Mouse (Mus musculus) forebrain, embryonic 12.5 days (tissue): ENCODE results near the gene Gzmm. TPM values are rescaled to one million over a fixed set of nuclear protein-coding genes. Genes with fewer than 3 reads are reported as not detected.

Experiments
- ATAC-seq: fragments of 200-750 bp; cut with Nextera tagmentation; 2 replicates; pipeline ENCODE4 v1.8.0; 2017; ENCODE audit warnings: moderate TSS enrichment; ENCODE audit not compliant: low FRiP score
- H3K27ac ChIP-seq: fragments of 300-500 bp; sonication (generic); 2 replicates; pipeline ENCODE4 v1.5.1; 2016; ENCODE audit warnings: mild to moderate bottlenecking
- H3K27me3 ChIP-seq: fragments of 300-500 bp; sonication (generic); 2 replicates; pipeline ENCODE4 v1.6.1; 2016; ENCODE audit warnings: mild to moderate bottlenecking
- H3K36me3 ChIP-seq: fragments of 300-500 bp; sonication (generic); replicated peaks from 2 replicates; pipeline ENCODE4 v1.6.1; 2016; ENCODE audit warnings: mild to moderate bottlenecking
- H3K4me1 ChIP-seq: fragments of 300-500 bp; sonication (generic); 2 replicates; pipeline ENCODE4 v1.6.1; 2016
- H3K4me2 ChIP-seq: fragments of 300-500 bp; sonication (generic); 2 replicates; pipeline ENCODE4 v1.6.1; 2016; ENCODE audit warnings: mild to moderate bottlenecking, moderate library complexity
- H3K4me3 ChIP-seq: fragments of 300-500 bp; sonication (generic); replicated peaks from 2 replicates; pipeline ENCODE4 v1.5.1; 2016; ENCODE audit warnings: mild to moderate bottlenecking
- H3K9ac ChIP-seq: fragments of 300-500 bp; sonication (generic); 2 replicates; pipeline ENCODE4 v1.6.1; 2016; ENCODE audit warnings: mild to moderate bottlenecking
- H3K9me3 ChIP-seq: fragments of 300-500 bp; sonication (generic); 2 replicates; pipeline ENCODE4 v1.6.1; 2016
- WGBS: fragments of 180-500 bp; shearing (Covaris S2); methylation state at CpG from one replicate; pipeline ENCODE4 v1.1.7; 2016; 5-methylcytosine and 5-hydroxymethylcytosine counted together
- polyA plus RNA-seq: library from polyadenylated mRNA; unstranded; fragments of >200 nt; fragmentation: Nextera tagmentation; extraction: Ambion mirVana; gene quantifications from 2 replicates; pipeline ENCODE4 v1.2.1, GENCODE M21; 2016

The Gzmm gene
- polyA plus RNA-seq, 1 experiment from 2014 or later, result 1.1 TPM

DNA sequence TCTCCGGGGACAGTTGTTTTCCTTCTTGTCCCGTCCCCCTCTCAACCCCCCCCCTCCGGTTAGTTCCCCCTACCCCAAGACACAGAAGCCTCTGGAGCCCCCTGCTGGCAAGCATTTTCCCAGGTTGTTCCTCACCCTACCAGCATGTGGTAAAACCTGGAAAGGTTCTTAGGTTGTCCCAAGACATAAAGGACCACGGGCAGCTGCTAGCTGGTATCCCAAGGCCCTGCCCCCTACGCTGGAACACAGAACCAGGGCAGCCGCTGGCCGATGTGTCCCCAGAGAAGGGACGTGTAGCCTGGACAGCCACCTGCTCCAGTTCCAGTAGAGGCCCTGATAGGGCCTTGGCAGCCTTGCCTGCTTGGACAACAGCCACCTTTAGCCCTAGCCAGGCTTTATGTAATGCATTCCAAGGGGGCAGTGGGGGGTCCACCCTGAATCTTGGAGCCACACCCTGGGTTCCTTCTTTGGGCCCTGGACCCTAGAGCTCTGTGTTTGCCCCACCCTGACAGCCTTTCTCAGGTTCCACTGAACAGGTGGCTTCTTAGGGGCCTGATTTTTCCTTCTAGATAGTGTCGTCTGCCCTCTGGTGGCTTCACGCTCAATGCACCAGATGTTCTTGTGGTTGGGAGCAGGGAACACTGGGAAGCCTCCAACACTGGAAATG lies 5.8 kb upstream of the Gzmm start:
- Histone ChIP-seq H3K4me2 (peak overlapping the region; percentile 94), H3K9me3 (no peaks in the 10 kb centered on the region), H3K36me3 (peaks cover 41% of the 10 kb centered on the region), H3K4me3 (peak overlapping the region; percentile 90), H3K27me3 (0 out of 2 replicates have a peak, but pooled peaks cover 3% of the 10 kb centered on the region), H3K27ac (peak overlapping the region; percentile 86), H3K4me1 (peaks cover 27% of the 10 kb centered on the region), H3K9ac (peak overlapping the region; percentile 88)
- no peak for ATAC-seq
- WGBS, result 5% methylated on average over 10 of the region's 10 CpGs

DNA sequence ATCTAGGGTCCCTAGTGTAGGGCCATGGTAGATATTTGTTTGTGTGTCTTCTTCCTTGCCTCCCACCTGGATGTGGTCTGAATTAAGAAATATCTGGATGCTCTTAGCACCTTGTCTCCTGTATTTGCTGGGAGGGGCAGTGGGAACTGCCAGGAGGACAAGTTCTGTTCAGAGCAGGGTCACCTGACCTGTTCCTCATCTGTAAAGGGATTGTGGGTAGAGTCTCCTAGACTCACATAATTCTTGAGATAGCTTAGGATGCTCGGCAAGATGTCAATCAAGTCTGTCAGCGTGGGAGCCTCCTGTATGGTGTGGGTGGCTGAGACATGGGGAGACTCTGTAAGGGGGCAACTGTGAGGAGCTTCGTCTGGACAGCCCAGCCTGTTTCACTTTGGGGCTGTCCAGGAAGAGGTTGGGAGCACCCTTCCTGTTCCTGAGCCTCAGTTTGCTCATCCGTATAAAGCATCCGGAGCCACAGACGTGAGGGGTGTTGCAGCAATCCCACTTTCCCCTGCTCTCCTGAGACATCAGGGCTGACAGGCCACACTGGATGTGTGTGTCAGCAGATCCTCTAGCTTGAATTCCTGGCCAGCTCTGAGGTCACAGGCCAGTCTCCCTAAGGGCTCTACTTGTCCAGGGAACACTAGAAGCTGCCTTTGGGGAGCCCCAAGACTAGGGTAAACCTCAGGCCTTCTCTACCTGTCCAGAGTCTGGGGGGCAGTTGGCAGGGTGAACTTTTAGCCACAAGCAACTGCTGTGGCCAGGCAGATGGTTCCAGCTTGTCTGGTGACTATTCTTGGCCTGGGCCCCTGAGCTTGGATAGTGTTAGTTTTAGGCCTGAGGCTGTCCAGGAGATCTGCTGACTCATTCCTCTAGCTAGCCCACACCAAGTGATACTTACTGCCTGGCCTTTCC lies 4.8 kb upstream of the Gzmm start:
- Histone ChIP-seq H3K27me3 (0 out of 2 replicates have a peak, but pooled peaks cover 2% of the 10 kb centered on the region), H3K9ac (peak overlapping the region; percentile 88), H3K9me3 (no peaks in the 10 kb centered on the region), H3K27ac (no peak overlapping the region), H3K4me2 (peak overlapping the region; percentile 94), H3K36me3 (peaks cover 50% of the 10 kb centered on the region), H3K4me1 (peaks cover 27% of the 10 kb centered on the region), H3K4me3 (peak overlapping the region; percentile 90)
- ATAC-seq, result no peak
- 91% methylated on average over 6 of the region's 6 CpGs for WGBS

DNA sequence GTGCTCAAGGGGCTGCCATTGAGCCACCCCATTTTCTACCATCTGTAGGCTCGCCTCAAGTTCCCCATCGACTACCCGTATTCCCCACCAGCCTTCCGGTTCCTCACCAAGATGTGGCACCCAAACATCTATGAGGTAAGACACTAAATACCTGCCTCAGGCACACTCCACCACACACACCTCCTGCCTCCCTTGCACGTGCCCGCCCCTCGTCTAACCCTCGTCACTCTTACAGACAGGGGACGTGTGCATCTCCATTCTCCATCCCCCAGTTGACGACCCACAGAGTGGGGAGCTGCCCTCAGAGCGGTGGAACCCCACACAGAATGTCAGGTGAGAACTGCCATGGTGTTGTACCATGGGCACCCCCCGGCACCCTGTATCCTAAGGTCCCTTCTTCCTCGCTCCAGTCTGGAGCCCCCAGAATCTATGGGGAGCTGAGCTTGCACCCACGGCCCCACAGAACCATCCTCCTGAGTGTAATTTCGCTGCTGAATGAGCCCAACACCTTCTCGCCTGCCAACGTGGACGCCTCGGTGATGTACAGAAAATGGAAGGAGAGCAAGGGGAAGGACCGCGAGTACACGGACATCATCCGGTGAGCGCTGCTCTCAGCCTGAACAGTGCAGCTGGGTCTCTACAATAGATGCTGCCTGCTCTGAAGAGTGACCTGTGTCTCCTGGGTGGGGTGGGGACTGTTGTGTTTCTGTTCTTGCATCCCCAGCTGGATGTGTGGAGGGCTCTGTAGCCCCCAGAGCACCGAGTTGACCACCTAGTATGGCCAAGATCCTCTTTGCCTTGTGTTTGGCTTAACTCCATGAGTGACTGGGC lies 3.8 kb upstream of the Gzmm start:
- H3K27ac ChIP-seq, result no peak overlapping the region
- H3K4me3 ChIP-seq, result no peak overlapping the region
- H3K9me3 ChIP-seq, result no peaks in the 10 kb centered on the region
- peaks cover 60% of the 10 kb centered on the region for H3K36me3 ChIP-seq
- whole genome bisulfite sequencing, result 93% methylated on average over 25 of the region's 25 CpGs
- no peak overlapping the region for H3K9ac ChIP-seq
- H3K4me2 ChIP-seq, result no peak overlapping the region
- H3K27me3 ChIP-seq, result no peaks in the 10 kb centered on the region
- peaks cover 27% of the 10 kb centered on the region for H3K4me1 ChIP-seq
- no peak for ATAC-seq

DNA sequence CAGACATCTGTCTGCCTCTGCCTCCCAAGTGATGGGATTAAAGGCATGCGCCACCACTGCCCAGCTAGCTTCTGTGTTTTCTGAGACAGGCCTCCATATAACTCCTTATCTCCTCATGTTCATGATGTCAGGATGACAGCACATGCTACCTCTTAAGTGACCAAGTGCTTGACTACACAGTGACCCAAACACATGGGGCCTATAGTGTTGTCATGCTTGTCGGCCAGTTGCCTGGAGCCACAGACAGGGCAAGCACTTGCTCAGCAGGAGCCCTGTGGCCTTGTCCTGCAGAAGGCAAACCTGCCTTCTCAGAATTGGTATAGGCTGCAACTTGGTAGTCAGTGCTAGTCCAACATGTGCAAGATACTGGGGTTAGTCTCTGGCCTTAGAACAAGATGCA lies 2.6 kb upstream of the Gzmm start:
- no peak overlapping the region for H3K27ac ChIP-seq
- peaks cover 61% of the 10 kb centered on the region for H3K36me3 ChIP-seq
- 90% methylated on average over 2 of the region's 2 CpGs for WGBS

DNA sequence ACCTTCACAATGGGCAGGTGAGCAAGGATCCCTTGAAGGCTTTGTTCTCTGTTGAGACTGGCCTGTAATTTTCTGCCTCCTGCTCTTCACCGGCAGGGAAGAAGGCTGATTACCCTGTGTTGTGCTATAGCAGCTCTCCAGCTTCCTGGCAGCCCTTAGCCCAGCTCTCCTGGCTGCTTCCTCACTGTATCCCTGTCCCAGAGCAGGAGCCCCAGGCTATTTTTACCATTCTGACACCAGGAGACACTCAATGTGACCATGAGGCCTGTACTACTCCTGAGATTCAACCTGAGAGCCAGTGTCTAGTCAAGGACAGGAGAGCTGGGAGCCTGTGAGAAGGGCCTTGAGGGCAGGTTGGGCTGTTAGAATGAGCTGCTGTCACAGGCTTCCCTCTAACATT lies 2.1 kb upstream of the Gzmm start:
- ATAC-seq, result no peak
- peaks cover 61% of the 10 kb centered on the region for H3K36me3 ChIP-seq
- no peak overlapping the region for H3K9ac ChIP-seq
- no peaks in the 10 kb centered on the region for H3K9me3 ChIP-seq
- no peak overlapping the region for H3K4me2 ChIP-seq
- H3K4me1 ChIP-seq, result peaks cover 18% of the 10 kb centered on the region
- H3K27me3 ChIP-seq, result no peaks in the 10 kb centered on the region
- WGBS, result 88% methylated on average over 1 of the region's 1 CpGs
- H3K27ac ChIP-seq, result no peak overlapping the region
- H3K4me3 ChIP-seq, result no peak overlapping the region

More for the DNA sequence above, 2.6 kb upstream of the Gzmm start:
- Histone ChIP-seq H3K9me3 (no peaks in the 10 kb centered on the region), H3K27me3 (no peaks in the 10 kb centered on the region), H3K4me3 (no peak overlapping the region), H3K4me2 (no peak overlapping the region), H3K9ac (no peak overlapping the region), H3K4me1 (peaks cover 20% of the 10 kb centered on the region)
- ATAC-seq, result no peak

DNA sequence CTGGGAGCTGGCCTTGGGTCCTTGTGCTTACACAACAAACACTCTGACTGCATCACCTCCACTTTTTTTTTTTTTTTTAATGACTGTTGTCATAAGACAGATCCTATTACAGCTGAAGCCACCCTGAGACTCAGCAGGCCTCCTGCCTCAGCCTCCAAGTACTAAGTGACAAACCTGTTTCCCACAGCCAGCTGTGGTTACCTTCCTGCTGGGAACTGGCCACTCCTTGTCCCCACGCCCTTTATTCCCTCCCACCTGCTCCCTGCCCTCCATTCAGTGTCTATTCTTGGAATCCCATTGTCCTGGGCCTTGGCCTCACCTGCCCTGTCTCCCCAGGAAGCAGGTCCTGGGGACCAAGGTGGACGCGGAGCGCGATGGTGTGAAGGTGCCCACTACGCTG lies 1.3 kb upstream of the Gzmm start:
- H3K9ac ChIP-seq, result no peak overlapping the region
- H3K4me1 ChIP-seq, result peaks cover 18% of the 10 kb centered on the region
- no peak overlapping the region for H3K27ac ChIP-seq
- WGBS, result 95% methylated on average over 6 of the region's 6 CpGs
- no peaks in the 10 kb centered on the region for H3K27me3 ChIP-seq
- H3K4me3 ChIP-seq, result no peak overlapping the region
- H3K4me2 ChIP-seq, result no peak overlapping the region
- ATAC-seq, result no peak
- H3K36me3 ChIP-seq, result peaks cover 61% of the 10 kb centered on the region
- H3K9me3 ChIP-seq, result no peaks in the 10 kb centered on the region

DNA sequence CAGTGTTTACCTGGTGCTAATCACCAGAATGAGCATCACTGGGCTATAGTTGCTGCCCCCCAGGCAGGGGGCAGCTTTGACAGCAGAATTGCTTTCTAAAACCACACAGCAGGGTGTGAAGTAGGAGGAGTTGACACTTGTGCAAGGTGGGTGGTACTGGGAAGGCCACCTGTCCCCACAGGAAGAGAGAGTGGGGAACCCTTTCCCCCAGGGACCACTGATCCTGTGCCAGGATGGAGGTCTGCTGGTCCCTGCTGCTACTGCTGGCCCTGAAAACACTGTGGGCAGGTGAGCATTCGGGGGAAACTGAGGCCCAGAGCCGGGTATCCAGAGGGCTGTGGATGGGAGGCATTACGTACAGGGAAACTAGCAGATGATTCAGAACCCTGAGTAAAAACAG lies 358 bp downstream of the Gzmm start:
- H3K4me1 ChIP-seq, result peaks cover 3% of the 10 kb centered on the region
- no peak overlapping the region for H3K9ac ChIP-seq
- H3K36me3 ChIP-seq, result peaks cover 58% of the 10 kb centered on the region
- H3K27me3 ChIP-seq, result no peaks in the 10 kb centered on the region
- H3K9me3 ChIP-seq, result no peaks in the 10 kb centered on the region
- no peak overlapping the region for H3K4me3 ChIP-seq
- no peak overlapping the region for H3K4me2 ChIP-seq
- WGBS, result 95% methylated on average over 3 of the region's 3 CpGs
- H3K27ac ChIP-seq, result no peak overlapping the region
- ATAC-seq, result no peak

DNA sequence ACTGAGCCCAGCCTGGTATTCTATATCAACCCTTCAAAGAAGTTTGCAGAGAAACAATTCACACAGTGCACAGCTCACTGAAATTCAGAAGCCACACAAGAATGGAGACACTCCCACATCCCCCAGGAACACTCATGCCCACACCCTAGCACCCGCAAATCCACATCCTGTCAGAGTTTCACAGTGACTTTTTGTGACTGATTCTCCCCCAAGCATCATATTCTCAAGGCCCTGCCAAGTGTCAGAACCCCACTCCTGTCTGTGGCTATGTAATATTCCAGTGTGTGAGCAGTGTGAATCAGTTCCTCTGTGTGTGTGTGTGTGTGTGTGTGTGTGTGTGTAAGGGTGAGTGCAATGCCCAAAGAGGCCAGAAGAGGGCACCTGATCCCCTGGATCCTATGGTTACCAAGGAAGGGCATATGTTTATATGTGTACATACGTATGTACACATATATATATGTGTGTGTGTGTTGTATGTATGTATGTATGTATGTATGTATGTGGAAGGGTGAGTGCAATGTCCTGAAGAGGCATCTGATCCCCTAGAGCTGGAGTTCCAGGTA lies 3.2 kb downstream of the Gzmm start:
- H3K27ac ChIP-seq, result no peak overlapping the region
- 0 out of 2 replicates have a peak, but pooled peaks cover 2% of the 10 kb centered on the region for H3K4me1 ChIP-seq
- 93% methylated on average over 2 of the region's 2 CpGs for WGBS
- no peak overlapping the region for H3K4me3 ChIP-seq
- ATAC-seq, result no peak
- H3K9me3 ChIP-seq, result no peaks in the 10 kb centered on the region
- no peak overlapping the region for H3K9ac ChIP-seq
- peaks cover 30% of the 10 kb centered on the region for H3K36me3 ChIP-seq
- no peaks in the 10 kb centered on the region for H3K27me3 ChIP-seq
- no peak overlapping the region for H3K4me2 ChIP-seq

DNA sequence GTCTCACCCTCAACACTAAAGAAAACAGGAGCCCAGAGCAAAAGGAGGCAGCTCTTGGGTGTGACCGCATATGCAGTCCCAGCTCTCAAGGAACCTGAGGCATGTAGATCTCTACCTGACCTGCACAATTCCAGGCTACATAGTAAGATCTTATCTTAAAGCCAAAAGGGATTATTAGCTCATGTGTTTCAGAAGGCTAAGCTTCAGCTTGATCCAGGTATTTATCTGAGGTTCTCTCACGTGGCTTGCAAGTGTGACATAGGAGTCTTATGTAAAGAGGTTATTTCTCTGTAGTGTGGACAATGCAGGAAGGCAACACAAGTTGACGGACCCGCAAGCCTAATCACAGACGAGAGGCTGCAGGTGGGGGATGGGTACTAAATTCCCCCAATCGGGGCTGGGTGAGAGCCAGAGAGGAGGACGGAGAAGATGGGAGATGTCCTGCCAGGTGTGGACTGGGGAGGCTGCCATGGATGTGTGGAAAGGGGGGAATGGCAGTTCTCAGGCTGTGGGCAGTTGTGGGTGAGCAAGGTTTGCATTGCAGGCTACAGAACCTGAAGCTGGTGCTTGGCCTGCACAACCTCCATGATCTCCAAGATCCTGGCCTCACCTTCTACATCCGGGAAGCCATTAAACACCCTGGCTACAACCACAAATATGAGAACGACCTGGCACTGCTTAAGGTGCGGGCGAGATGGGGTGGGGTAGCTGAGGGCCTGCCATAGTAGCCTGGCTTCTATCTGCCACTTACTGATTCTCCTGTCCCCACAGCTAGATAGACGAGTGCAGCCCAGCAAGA lies 5.0 kb downstream of the Gzmm start:
- 0 out of 2 replicates have a peak, but pooled peaks cover 2% of the 10 kb centered on the region for H3K4me1 ChIP-seq
- H3K27ac ChIP-seq, result no peak overlapping the region
- H3K9ac ChIP-seq, result no peak overlapping the region
- 78% methylated on average over 12 of the region's 12 CpGs for WGBS
- no peak overlapping the region for H3K4me2 ChIP-seq
- H3K4me3 ChIP-seq, result no peak overlapping the region
- no peaks in the 10 kb centered on the region for H3K27me3 ChIP-seq
- H3K9me3 ChIP-seq, result no peaks in the 10 kb centered on the region
- peaks cover 13% of the 10 kb centered on the region for H3K36me3 ChIP-seq
- ATAC-seq, result no peak

DNA sequence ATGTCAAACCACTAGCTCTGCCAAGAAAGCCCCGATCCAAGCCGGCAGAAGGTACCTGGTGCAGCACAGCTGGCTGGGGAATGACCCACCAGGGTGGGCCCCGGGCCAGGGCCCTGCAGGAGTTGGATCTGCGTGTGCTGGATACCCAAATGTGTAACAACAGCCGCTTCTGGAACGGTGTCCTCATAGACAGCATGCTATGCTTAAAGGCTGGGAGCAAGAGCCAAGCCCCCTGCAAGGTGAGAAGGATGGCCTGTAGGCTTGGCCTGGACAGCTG lies 5.5 kb downstream of the Gzmm start:
- no peak overlapping the region for H3K27ac ChIP-seq
- no peaks in the 10 kb centered on the region for H3K9me3 ChIP-seq
- H3K9ac ChIP-seq, result no peak overlapping the region
- 0 out of 2 replicates have a peak, but pooled peaks cover 2% of the 10 kb centered on the region for H3K4me1 ChIP-seq
- ATAC-seq, result no peak
- no peak overlapping the region for H3K4me2 ChIP-seq
- H3K36me3 ChIP-seq, result peaks cover 8% of the 10 kb centered on the region
- 88% methylated on average over 6 of the region's 6 CpGs for WGBS
- H3K4me3 ChIP-seq, result no peak overlapping the region
- H3K27me3 ChIP-seq, result no peaks in the 10 kb centered on the region
